Mouse (Mus musculus): ENCODE results near the gene Stat4. TPM values are rescaled to one million over a fixed set of nuclear protein-coding genes. Genes with fewer than 3 reads are reported as not detected.
A peak's percentile ranks its signal among the peaks of the same experiment; 100 is the strongest.

Stat4 gene
- polyA plus RNA-seq, 1 experiment from 2014 or later = 2.1 TPM

DNA sequence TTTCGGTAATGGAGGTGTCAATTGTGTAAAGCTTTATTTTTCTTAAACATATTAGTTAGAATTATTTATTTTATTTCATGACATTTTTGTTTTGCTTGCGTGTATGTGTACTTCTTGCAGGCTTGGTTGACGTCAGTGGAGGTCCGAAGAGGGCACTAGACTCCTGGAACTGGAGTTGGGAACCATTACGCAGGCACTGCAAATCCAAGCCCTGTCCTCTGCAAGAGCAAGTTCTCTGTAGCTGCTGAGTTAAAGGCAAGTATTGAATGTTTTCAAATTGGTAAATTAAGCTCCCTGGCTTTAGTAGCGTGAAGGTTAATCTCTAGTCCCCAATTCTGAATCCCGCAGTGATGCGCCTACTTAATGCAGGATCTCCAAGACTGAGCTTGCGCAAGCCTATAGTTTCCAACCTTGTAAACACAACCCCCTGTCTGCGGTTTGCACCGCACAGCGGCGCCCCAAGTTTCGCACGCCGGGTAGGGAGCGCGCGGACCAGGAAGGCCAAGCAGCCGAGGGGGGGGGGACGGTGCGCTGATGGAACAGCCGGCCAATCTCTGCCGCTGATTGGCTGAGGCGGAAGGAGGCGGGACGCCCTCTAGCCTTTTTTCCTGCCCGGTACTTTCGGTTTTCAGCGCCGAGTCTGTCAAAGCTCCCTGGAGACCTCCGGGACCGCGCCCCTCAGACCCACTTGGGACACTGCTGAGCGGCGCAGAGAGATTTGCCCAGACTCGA lies 132.1 kb downstream of the Stat4 start, which contains the start of gene Stat1:
Gene Stat1 (plus strand): TSS at position 581 of the 732 bp plus-strand sequence.
- no peaks in the 10 kb centered on the region for H3K36me3 ChIP-seq (ENCODE audit: control insufficient read depth, insufficient read depth, low read length)
- no peaks in the 10 kb centered on the region for H3K9me3 ChIP-seq (replicated peaks; ENCODE audit: control insufficient read depth, low read length)
- 4% methylated on average over 37 of the region's 37 CpGs for WGBS (ENCODE audit: insufficient replicate concordance)
- H3K4me3 ChIP-seq (ENCODE audit: low read depth, low read length) = peak within 1 kb of the TSS; percentile 94
- H3K27ac ChIP-seq (ENCODE audit: low read depth, low read length) = peak within 1 kb of the TSS; percentile 60
- peak within 1 kb of the TSS; percentile 80 for H3K9ac ChIP-seq (ENCODE audit: low read depth, low read length)
- peak within 1 kb of the TSS; percentile 92 for H3K4me2 ChIP-seq
- no peaks in the 10 kb centered on the region for H3K27me3 ChIP-seq (ENCODE audit: control insufficient read depth, insufficient read depth, low read length)
- H3K4me1 ChIP-seq (ENCODE audit: control insufficient read depth, insufficient read depth, low read length) = 0 out of 2 replicates have a peak, but pooled peaks cover 5% of the 10 kb centered on the region
- peak; percentile 94 for ATAC-seq (replicated peaks; ENCODE audit: insufficient number of reproducible peaks, low FRiP score, low TSS enrichment)

DNA sequence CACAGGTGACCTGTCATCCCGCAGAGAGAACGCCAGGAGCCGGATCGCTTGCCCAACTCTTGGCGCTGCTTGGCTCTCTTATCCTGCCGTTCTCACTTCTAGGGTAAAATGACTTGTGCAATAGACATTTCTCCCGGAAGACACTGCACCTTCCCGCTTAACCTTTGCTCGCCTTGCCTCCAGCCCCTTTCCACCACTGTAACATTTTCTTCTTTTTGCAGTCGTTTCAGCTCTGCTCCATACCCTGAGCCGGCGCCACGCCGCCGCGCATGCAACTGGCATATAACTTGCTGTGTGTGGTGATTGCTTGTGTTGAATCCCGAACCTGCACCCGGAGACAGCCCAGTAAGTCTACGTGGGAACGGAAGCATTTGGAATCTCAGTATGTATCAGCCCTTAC lies 132.7 kb downstream of the Stat4 start:
- H3K36me3 ChIP-seq (ENCODE audit: control insufficient read depth, insufficient read depth, low read length) = no peaks in the 10 kb centered on the region
- peak overlapping the region; percentile 80 for H3K9ac ChIP-seq (ENCODE audit: low read depth, low read length)
- WGBS (ENCODE audit: insufficient replicate concordance) = under 1% methylated on average over 20 of the region's 20 CpGs
- peak overlapping the region; percentile 94 for H3K4me3 ChIP-seq (ENCODE audit: low read depth, low read length)
- H3K27me3 ChIP-seq (ENCODE audit: control insufficient read depth, insufficient read depth, low read length) = no peaks in the 10 kb centered on the region
- peak overlapping the region; percentile 60 for H3K27ac ChIP-seq (ENCODE audit: low read depth, low read length)
- peak overlapping the region; percentile 92 for H3K4me2 ChIP-seq
- ATAC-seq (replicated peaks; ENCODE audit: insufficient number of reproducible peaks, low FRiP score, low TSS enrichment) = peak; percentile 25
- H3K4me1 ChIP-seq (ENCODE audit: control insufficient read depth, insufficient read depth, low read length) = 0 out of 2 replicates have a peak, but pooled peaks cover 5% of the 10 kb centered on the region
- no peaks in the 10 kb centered on the region for H3K9me3 ChIP-seq (replicated peaks; ENCODE audit: control insufficient read depth, low read length)

DNA sequence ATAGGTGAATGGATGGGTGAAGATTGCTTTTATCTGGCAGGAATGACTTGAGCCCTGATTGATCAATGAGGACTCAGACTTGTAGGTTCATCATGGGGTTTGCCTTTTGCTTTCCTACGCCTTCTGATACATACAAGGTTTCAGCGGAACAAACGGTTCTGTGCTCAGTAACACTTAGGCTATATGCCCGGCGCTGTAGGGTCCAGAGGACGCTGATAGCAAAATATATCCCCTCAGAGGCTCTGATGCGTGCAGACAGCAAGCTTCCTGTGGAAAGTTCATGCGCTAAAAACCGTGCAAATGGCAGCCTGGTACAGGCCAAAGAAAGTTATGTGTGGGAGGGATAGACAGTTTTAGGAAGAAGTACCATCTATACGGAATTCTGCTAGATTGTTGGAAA lies 133.2 kb downstream of the Stat4 start:
- no peaks in the 10 kb centered on the region for H3K27me3 ChIP-seq (ENCODE audit: control insufficient read depth, insufficient read depth, low read length)
- H3K4me1 ChIP-seq (ENCODE audit: control insufficient read depth, insufficient read depth, low read length) = 0 out of 2 replicates have a peak, but pooled peaks cover 5% of the 10 kb centered on the region
- no peaks in the 10 kb centered on the region for H3K36me3 ChIP-seq (ENCODE audit: control insufficient read depth, insufficient read depth, low read length)
- H3K4me3 ChIP-seq (ENCODE audit: low read depth, low read length) = peak overlapping the region; percentile 94
- H3K4me2 ChIP-seq = peak overlapping the region; percentile 92
- H3K27ac ChIP-seq (ENCODE audit: low read depth, low read length) = no peak overlapping the region
- no peak for ATAC-seq (replicated peaks; ENCODE audit: insufficient number of reproducible peaks, low FRiP score, low TSS enrichment)
- no peaks in the 10 kb centered on the region for H3K9me3 ChIP-seq (replicated peaks; ENCODE audit: control insufficient read depth, low read length)
- H3K9ac ChIP-seq (ENCODE audit: low read depth, low read length) = peak overlapping the region; percentile 80
- WGBS (ENCODE audit: insufficient replicate concordance) = 28% methylated on average over 10 of the region's 10 CpGs

DNA sequence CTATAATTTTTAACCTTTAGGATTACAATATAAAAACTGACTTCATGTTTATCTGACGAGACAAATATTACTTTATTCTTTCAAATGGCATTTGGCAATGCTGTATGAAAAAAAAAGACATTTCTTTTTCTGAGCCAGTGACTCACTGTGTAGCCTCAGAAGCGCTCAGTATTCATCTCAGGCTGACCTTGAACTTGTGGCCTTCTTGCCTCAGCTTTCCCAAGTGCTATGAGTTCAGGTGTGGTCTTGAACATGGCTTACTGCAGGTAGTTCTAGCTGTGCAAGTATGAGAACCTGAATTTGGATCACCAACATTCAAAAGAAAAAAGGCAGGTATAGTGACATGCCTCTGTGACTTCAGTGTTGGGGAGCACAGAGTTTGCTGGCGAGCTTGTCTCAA lies 134.1 kb downstream of the Stat4 start:
- Histone ChIP-seq H3K36me3 (ENCODE audit: control insufficient read depth, insufficient read depth, low read length) (no peaks in the 10 kb centered on the region), H3K27ac (ENCODE audit: low read depth, low read length) (no peak overlapping the region), H3K9ac (ENCODE audit: low read depth, low read length) (no peak overlapping the region), H3K4me2 (no peak overlapping the region), H3K27me3 (ENCODE audit: control insufficient read depth, insufficient read depth, low read length) (no peaks in the 10 kb centered on the region), H3K4me1 (ENCODE audit: control insufficient read depth, insufficient read depth, low read length) (0 out of 2 replicates have a peak, but pooled peaks cover 5% of the 10 kb centered on the region), H3K4me3 (ENCODE audit: low read depth, low read length) (no peak overlapping the region), H3K9me3 (replicated peaks; ENCODE audit: control insufficient read depth, low read length) (no peaks in the 10 kb centered on the region)
- ATAC-seq (replicated peaks; ENCODE audit: insufficient number of reproducible peaks, low FRiP score, low TSS enrichment) = no peak
- 79% methylated on average over 3 of the region's 3 CpGs for WGBS (ENCODE audit: insufficient replicate concordance)

DNA sequence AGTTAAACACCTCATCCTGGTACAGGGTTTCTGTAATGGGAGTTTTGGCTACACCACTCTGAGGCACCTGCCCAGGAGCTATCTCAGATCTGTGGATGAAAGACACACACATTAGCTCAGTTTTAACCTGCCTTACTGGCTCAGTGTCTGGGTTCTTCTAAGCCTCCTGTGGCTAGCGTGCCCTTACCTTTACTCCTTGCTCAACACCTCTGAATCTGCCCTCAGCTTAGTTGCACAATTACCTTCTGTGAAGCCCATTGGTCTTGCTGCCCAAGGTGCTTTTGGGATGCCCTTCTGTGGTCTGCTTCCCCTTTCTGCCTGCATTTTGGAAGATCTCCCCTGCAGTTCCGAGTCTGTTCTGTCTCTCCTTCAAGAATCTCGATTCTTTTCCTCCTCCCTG lies 137.9 kb downstream of the Stat4 start:
- no peak for ATAC-seq (replicated peaks; ENCODE audit: insufficient number of reproducible peaks, low FRiP score, low TSS enrichment)

DNA sequence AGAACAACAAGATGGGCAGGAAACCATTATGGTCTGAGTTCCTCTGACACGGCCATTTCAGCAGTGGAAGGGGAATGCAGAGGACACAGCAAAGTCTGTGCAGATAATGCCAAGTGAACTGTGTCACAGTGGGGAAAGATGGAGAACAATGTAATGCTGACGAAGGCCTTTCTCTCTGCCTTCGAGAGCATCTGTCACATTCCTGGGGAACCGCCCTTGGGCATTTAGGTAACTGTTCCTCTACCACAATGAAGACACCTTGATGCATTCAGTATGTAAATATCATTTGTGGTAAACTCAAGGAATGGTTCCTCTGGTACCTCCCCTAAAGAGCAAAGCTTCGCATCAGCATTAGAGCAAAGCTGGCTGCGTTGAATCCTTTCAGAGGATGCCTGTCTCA lies 140.4 kb downstream of the Stat4 start:
- Histone ChIP-seq H3K9ac (ENCODE audit: low read depth, low read length) (no peak overlapping the region), H3K4me3 (ENCODE audit: low read depth, low read length) (no peak overlapping the region), H3K4me1 (ENCODE audit: control insufficient read depth, insufficient read depth, low read length) (0 out of 2 replicates have a peak, but pooled peaks cover 2% of the 10 kb centered on the region), H3K27me3 (ENCODE audit: control insufficient read depth, insufficient read depth, low read length) (no peaks in the 10 kb centered on the region), H3K9me3 (replicated peaks; ENCODE audit: control insufficient read depth, low read length) (no peaks in the 10 kb centered on the region), H3K27ac (ENCODE audit: low read depth, low read length) (no peak overlapping the region), H3K36me3 (ENCODE audit: control insufficient read depth, insufficient read depth, low read length) (peaks cover 5% of the 10 kb centered on the region; the same call in 1 of the 2 replicates), H3K4me2 (no peak overlapping the region)
- 87% methylated on average over 6 of the region's 6 CpGs for WGBS (ENCODE audit: insufficient replicate concordance)
- no peak for ATAC-seq (replicated peaks; ENCODE audit: insufficient number of reproducible peaks, low FRiP score, low TSS enrichment)

More for the DNA sequence above, 137.9 kb downstream of the Stat4 start:
- no peak overlapping the region for H3K9ac ChIP-seq (ENCODE audit: low read depth, low read length)
- no peaks in the 10 kb centered on the region for H3K27me3 ChIP-seq (ENCODE audit: control insufficient read depth, insufficient read depth, low read length)
- no peaks in the 10 kb centered on the region for H3K9me3 ChIP-seq (replicated peaks; ENCODE audit: control insufficient read depth, low read length)
- WGBS (ENCODE audit: insufficient replicate concordance) = 72% methylated on average over 3 of the region's 3 CpGs
- no peak overlapping the region for H3K4me3 ChIP-seq (ENCODE audit: low read depth, low read length)
- no peak overlapping the region for H3K27ac ChIP-seq (ENCODE audit: low read depth, low read length)
- no peak overlapping the region for H3K4me2 ChIP-seq
- peaks cover 5% of the 10 kb centered on the region; the same call in 1 of the 2 replicates for H3K36me3 ChIP-seq (ENCODE audit: control insufficient read depth, insufficient read depth, low read length)
- 0 out of 2 replicates have a peak, but pooled peaks cover 5% of the 10 kb centered on the region for H3K4me1 ChIP-seq (ENCODE audit: control insufficient read depth, insufficient read depth, low read length)

DNA sequence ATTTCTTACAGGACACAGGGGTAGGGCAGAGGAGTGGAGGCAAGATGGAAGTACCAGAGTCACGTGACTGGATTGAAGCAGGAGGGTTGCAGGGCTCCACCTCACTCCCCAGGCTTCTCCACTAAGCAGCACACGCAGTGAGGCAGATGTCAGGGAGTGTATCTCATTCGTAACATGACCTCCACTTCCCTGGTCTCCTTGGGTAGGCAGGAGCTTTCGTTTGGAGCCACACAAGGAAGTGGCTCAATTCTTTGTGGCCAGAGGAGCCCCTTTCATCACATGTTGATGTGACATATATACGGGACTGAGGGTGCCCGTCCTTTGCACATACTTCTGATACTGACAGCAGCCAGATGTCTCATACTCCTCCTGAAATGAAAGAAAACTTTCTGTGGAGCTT lies 142.8 kb downstream of the Stat4 start:
- Histone ChIP-seq H3K27ac (ENCODE audit: low read depth, low read length) (no peak overlapping the region), H3K27me3 (ENCODE audit: control insufficient read depth, insufficient read depth, low read length) (no peaks in the 10 kb centered on the region), H3K9ac (ENCODE audit: low read depth, low read length) (no peak overlapping the region), H3K4me3 (ENCODE audit: low read depth, low read length) (no peak overlapping the region), H3K9me3 (replicated peaks; ENCODE audit: control insufficient read depth, low read length) (no peaks in the 10 kb centered on the region), H3K36me3 (ENCODE audit: control insufficient read depth, insufficient read depth, low read length) (peaks cover 5% of the 10 kb centered on the region; the same call in 1 of the 2 replicates), H3K4me1 (ENCODE audit: control insufficient read depth, insufficient read depth, low read length) (0 out of 2 replicates have a peak, but pooled peaks cover 2% of the 10 kb centered on the region), H3K4me2 (no peak overlapping the region)
- no peak for ATAC-seq (replicated peaks; ENCODE audit: insufficient number of reproducible peaks, low FRiP score, low TSS enrichment)
- 50% methylated on average over 6 of the region's 6 CpGs for WGBS (ENCODE audit: insufficient replicate concordance)

DNA sequence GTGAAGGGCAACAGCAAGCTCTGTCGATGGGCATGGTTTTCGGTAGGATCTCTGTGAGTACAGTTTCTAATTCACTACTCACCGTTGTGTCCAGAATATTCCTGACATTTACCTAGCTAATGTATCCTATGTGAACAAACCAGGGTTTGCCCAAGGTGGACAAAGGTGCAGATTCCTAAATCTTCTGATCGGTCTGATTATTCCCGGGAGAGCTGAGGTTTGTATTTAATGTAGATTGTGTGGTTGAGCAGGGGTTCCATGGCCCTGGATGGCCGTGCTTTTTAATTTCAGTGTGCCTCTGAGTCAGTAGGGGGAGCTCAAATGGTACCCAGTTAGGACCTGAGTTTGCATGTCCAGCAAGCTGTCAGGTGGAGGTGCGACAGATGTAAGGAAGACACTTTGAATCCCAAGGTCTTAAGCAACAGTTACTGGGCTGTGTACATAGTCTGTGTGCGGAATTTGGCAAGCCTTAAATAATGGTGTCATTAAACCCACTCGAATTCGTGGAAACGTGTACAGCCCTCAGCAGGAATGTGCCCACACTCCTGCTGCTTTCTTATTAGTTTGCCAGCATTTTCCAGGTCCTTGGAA lies 144.9 kb downstream of the Stat4 start:
- no peaks in the 10 kb centered on the region for H3K9me3 ChIP-seq (replicated peaks; ENCODE audit: control insufficient read depth, low read length)
- H3K36me3 ChIP-seq (ENCODE audit: control insufficient read depth, insufficient read depth, low read length) = peaks cover 4% of the 10 kb centered on the region; the same call in 1 of the 2 replicates
- no peak overlapping the region for H3K4me3 ChIP-seq (ENCODE audit: low read depth, low read length)
- no peak overlapping the region for H3K9ac ChIP-seq (ENCODE audit: low read depth, low read length)
- 0 out of 2 replicates have a peak, but pooled peaks cover 2% of the 10 kb centered on the region for H3K4me1 ChIP-seq (ENCODE audit: control insufficient read depth, insufficient read depth, low read length)
- no peaks in the 10 kb centered on the region for H3K27me3 ChIP-seq (ENCODE audit: control insufficient read depth, insufficient read depth, low read length)
- ATAC-seq (replicated peaks; ENCODE audit: insufficient number of reproducible peaks, low FRiP score, low TSS enrichment) = no peak
- WGBS (ENCODE audit: insufficient replicate concordance) = 78% methylated on average over 11 of the region's 11 CpGs
- H3K4me2 ChIP-seq = no peak overlapping the region
- H3K27ac ChIP-seq (ENCODE audit: low read depth, low read length) = no peak overlapping the region
